Comparison of ENCODE assay signal across 12 mouse cellular contexts in the genomic region with DNA sequence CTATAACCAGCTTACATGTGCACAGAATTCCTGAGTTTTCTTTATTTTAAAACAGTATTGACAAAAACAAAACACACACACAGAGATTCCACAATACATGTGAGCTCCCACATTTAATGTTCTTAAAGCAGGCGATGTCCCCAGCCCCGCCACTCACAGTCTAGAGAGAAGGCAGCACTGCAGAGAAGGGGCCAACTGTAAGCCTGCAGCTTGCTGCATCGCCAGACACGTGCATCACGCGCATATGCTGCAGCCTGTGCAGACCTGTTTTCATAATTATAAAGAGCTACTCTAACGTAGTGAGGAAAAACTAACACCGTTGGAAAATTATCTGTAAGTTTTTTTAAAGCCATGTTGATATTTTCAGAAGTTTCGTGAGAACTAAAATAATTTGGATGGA. TPM values are rescaled to one million over a fixed set of nuclear protein-coding genes. Genes with fewer than 3 reads are reported as not detected.
DNase-seq lines count a peak whose midpoint lies in the region; ATAC-seq and TF ChIP-seq lines count a peak whose summit lies in the region.
"Had no signal": no experiment of that assay in that cellular context is flagged by ENCODE, and none has a peak within 500 bp of the region (broad histone marks: within the 10 kb centered on the region; RNA-seq: fewer than 3 reads in every experiment).

No protein-coding gene starts in this region.

- H3K9me3 ChIP-seq in heart, embryonic 11.5 days (replicated peaks; ENCODE audit: control insufficient read depth, low read length) = no peaks in the 10 kb centered on the region
- H3K9me3 ChIP-seq in kidney, postnatal 0 days (replicated peaks; ENCODE audit: low read length) = no peaks in the 10 kb centered on the region
- no peaks in the 10 kb centered on the region for H3K9me3 ChIP-seq in neural tube, embryonic 13.5 days
- H3K9me3 ChIP-seq: embryonic facial prominence, embryonic 15.5 days had no signal

- 0 out of 2 replicates have a peak, but pooled peaks cover 3% of the 10 kb centered on the region for H3K4me1 ChIP-seq in heart, embryonic 11.5 days (ENCODE audit: control insufficient read depth, insufficient read depth, low read length)
- H3K4me1 ChIP-seq in kidney, postnatal 0 days (replicated peaks; ENCODE audit: insufficient read depth, low read length) = 0 out of 2 replicates have a peak, but pooled peaks cover 5% of the 10 kb centered on the region
- H3K4me1 ChIP-seq in neural tube, embryonic 13.5 days (replicated peaks) = peaks cover 8% of the 10 kb centered on the region

- TF ChIP-seq CTCF in kidney, postnatal 0 days (IDR thresholded peaks at IDR 0.05; ENCODE audit: low read depth) = no peak
- no peak for TF ChIP-seq CTCF in brain, embryonic 14.5 days (IDR thresholded peaks at IDR 0.05; ENCODE audit: borderline replicate concordance, extremely low read depth, insufficient read depth, insufficient read length)

- intact Hi-C loops in heart, postnatal 36 days (cut with DNase I) = no loop called here
- intact Hi-C loops in gastrocnemius, postnatal 36 days (cut with DNase I) = no loop called here

- H3K4me3 ChIP-seq in heart, embryonic 11.5 days (ENCODE audit: low read depth, low read length) = no peak overlapping the region
- no peak overlapping the region for H3K4me3 ChIP-seq in kidney, postnatal 0 days (replicated peaks; ENCODE audit: low read depth, low read length)
- H3K4me3 ChIP-seq in neural tube, embryonic 13.5 days = no peak overlapping the region

- 85% methylated on average over 9 of the region's 9 CpGs for WGBS in heart, embryonic 11.5 days (ENCODE audit: insufficient replicate concordance)
- 74% methylated on average over 9 of the region's 9 CpGs for WGBS in kidney, postnatal 0 days
- 72% methylated on average over 9 of the region's 9 CpGs for WGBS in neural tube, embryonic 13.5 days

- H3K36me3 ChIP-seq in heart, embryonic 11.5 days (ENCODE audit: control insufficient read depth, insufficient read depth, low read length) = no peaks in the 10 kb centered on the region
- no peaks in the 10 kb centered on the region for H3K36me3 ChIP-seq in kidney, postnatal 0 days (ENCODE audit: insufficient read depth, low read length)
- H3K36me3 ChIP-seq in neural tube, embryonic 13.5 days = peaks cover 32% of the 10 kb centered on the region

- no peak for DNase-seq in heart, postnatal 36 days
- DNase-seq in kidney, postnatal 0 days (ENCODE audit: low spot score) = no peak
- no peak for DNase-seq in kidney, adult 9 months
- peak; percentile 48 for DNase-seq in brain, embryonic 14.5 days (ENCODE audit: low read depth)
- no peak for DNase-seq in gastrocnemius, postnatal 36 days
- DNase-seq in spleen, postnatal 10 days (ENCODE audit: low spot score in 2 of 2) = no peak
- DNase-seq: adrenal gland, adult 2 months; cerebellum, postnatal 14 days had no signal

- H3K27ac ChIP-seq in heart, embryonic 11.5 days (ENCODE audit: low read depth, low read length) = peak overlapping the region; percentile 55
- H3K27ac ChIP-seq in kidney, postnatal 0 days = 0 out of 2 replicates have a peak overlapping the region, but pooled peaks have one; percentile 13
- no peak overlapping the region for H3K27ac ChIP-seq in neural tube, embryonic 13.5 days (replicated peaks)
- H3K27ac ChIP-seq: embryonic facial prominence, embryonic 15.5 days; macrophage had no signal

- TF ChIP-seq POLR2A in brain, embryonic 14.5 days (IDR thresholded peaks at IDR 0.05; ENCODE audit: borderline replicate concordance, extremely low read depth, insufficient read depth, insufficient read length, poor library complexity, severe bottlenecking) = no peak

- no peaks in the 10 kb centered on the region for H3K27me3 ChIP-seq in heart, embryonic 11.5 days (ENCODE audit: control insufficient read depth, insufficient read depth, low read length)
- no peaks in the 10 kb centered on the region for H3K27me3 ChIP-seq in kidney, postnatal 0 days (ENCODE audit: insufficient read depth, low read length)
- H3K27me3 ChIP-seq in neural tube, embryonic 13.5 days = no peaks in the 10 kb centered on the region
- H3K27me3 ChIP-seq: embryonic facial prominence, embryonic 15.5 days had no signal

- no peak for ATAC-seq in heart, embryonic 11.5 days (replicated peaks; ENCODE audit: insufficient number of reproducible peaks, low FRiP score, low TSS enrichment)
- no peak for ATAC-seq in kidney, postnatal 0 days (replicated peaks; ENCODE audit: low FRiP score, low read depth)
- ATAC-seq in neural tube, embryonic 13.5 days (ENCODE audit: low read depth) = no peak

- H3K9ac ChIP-seq in heart, embryonic 11.5 days (ENCODE audit: low read depth, low read length) = no peak overlapping the region
- no peak overlapping the region for H3K9ac ChIP-seq in kidney, postnatal 0 days (ENCODE audit: low read depth, low read length)
- H3K9ac ChIP-seq in neural tube, embryonic 13.5 days = no peak overlapping the region
- H3K9ac ChIP-seq: embryonic facial prominence, embryonic 15.5 days had no signal

- peak overlapping the region; percentile 51; the same call in 1 of the 2 replicates for H3K4me2 ChIP-seq in heart, embryonic 11.5 days
- no peak overlapping the region for H3K4me2 ChIP-seq in kidney, postnatal 0 days (ENCODE audit: low read length)
- H3K4me2 ChIP-seq in neural tube, embryonic 13.5 days = peak overlapping the region; percentile 43; the same call in 1 of the 2 replicates

RNA-seq across cellular contexts. Expression of gene Napepld, which starts 27.5 kb away (rescaled TPM):
- polyA plus RNA-seq in heart, embryonic 11.5 days (2014; fragmentation: Nextera tagmentation; extraction: Ambion mirVana) = 4.2 and 5.2 TPM in 2 replicates
- 1 to 10 TPM; 4.3 to 5.4 TPM for total RNA-seq in heart, postnatal 36 days (2021)
- 5.4 and 5.6 TPM in 2 replicates for polyA plus RNA-seq in kidney, postnatal 0 days (2015; fragmentation: Nextera tagmentation; extraction: Ambion mirVana)
- polyA plus RNA-seq in brain, embryonic 14.5 days (2012; rRNA removed) = 4.7 and 4.9 TPM in 2 replicates
- polyA plus RNA-seq in neural tube, embryonic 13.5 days (2015; fragmentation: Nextera tagmentation; extraction: Ambion mirVana) = 2.0 and 2.5 TPM in 2 replicates
- 1 to 10 TPM; 8.8 to 9.9 TPM for total RNA-seq in gastrocnemius, postnatal 36 days (2021)

RNA-seq across cellular contexts. Expression of gene Armc10, which starts 28.1 kb away (rescaled TPM):
- polyA plus RNA-seq in heart, embryonic 11.5 days (2014; fragmentation: Nextera tagmentation; extraction: Ambion mirVana) = 26.1 and 30.3 TPM in 2 replicates
- 1 to 10 TPM; 8.1 to 9.5 TPM for total RNA-seq in heart, postnatal 36 days (2021)
- polyA plus RNA-seq in kidney, postnatal 0 days (2015; fragmentation: Nextera tagmentation; extraction: Ambion mirVana) = 43.7 and 44.2 TPM in 2 replicates
- polyA plus RNA-seq in brain, embryonic 14.5 days (2012; rRNA removed) = 91.6 and 112 TPM in 2 replicates
- polyA plus RNA-seq in neural tube, embryonic 13.5 days (2015; fragmentation: Nextera tagmentation; extraction: Ambion mirVana) = 57.4 and 57.8 TPM in 2 replicates
- total RNA-seq in gastrocnemius, postnatal 36 days (2021) = 1 to 10 TPM; 2.6 to 4.3 TPM

RNA-seq across cellular contexts. Expression of gene Fbxl13, which starts 28.3 kb away (rescaled TPM):
- 0.06 and 0.20 TPM in 2 replicates for polyA plus RNA-seq in heart, embryonic 11.5 days (2014; fragmentation: Nextera tagmentation; extraction: Ambion mirVana)
- total RNA-seq in heart, postnatal 36 days (2021) = not detected
- 0.32 and 0.46 TPM in 2 replicates for polyA plus RNA-seq in kidney, postnatal 0 days (2015; fragmentation: Nextera tagmentation; extraction: Ambion mirVana)
- 0.42 and 0.54 TPM in 2 replicates for polyA plus RNA-seq in brain, embryonic 14.5 days (2012; rRNA removed)
- 0.30 and 0.39 TPM in 2 replicates for polyA plus RNA-seq in neural tube, embryonic 13.5 days (2015; fragmentation: Nextera tagmentation; extraction: Ambion mirVana)
- under 1 TPM in 1 of 2 experiments, not detected in 1; 0.12 TPM for total RNA-seq in gastrocnemius, postnatal 36 days (2021)
- polyA plus RNA-seq: macrophage had no signal
